Mouse (Mus musculus) brain, embryonic 14.5 days (tissue): ENCODE data around the gene Ino80e. TPM values are rescaled to one million over a fixed set of nuclear protein-coding genes. Genes with fewer than 3 reads are reported as not detected.

ENCODE experiments used
- DNase-seq: peaks from one replicate; pipeline ENCODE4 v3.0.0-alpha.2; 2011; ENCODE audit warnings: low read depth
- CTCF ChIP-seq: fragments of 200-500 bp; IDR thresholded peaks from 2 replicates; pipeline ENCODE4 v1.5.1; 2012; ENCODE audit warnings: inconsistent platforms, mild to moderate bottlenecking, moderate library complexity, borderline replicate concordance; ENCODE audit not compliant: insufficient read depth, insufficient read length; ENCODE audit errors: extremely low read depth
- POLR2A ChIP-seq: fragments of 200-500 bp; IDR thresholded peaks from 2 replicates; pipeline ENCODE4 v1.6.1; 2012; ENCODE audit warnings: mild to moderate bottlenecking, inconsistent platforms, borderline replicate concordance; ENCODE audit not compliant: poor library complexity, insufficient read depth, insufficient read length, severe bottlenecking; ENCODE audit errors: extremely low read depth
- polyA plus RNA-seq: library from polyadenylated mRNA; depleted of rRNA; stranded (reverse); fragments of >200 nt; gene quantifications from 2 replicates; pipeline ENCODE4 v1.2.3, GENCODE M21; 2012

The Ino80e gene
- polyA plus RNA-seq, 1 experiment: 86.9 TPM

- TF ChIP-seq CTCF: no peak
- TF ChIP-seq POLR2A: peak; percentile 48; the same call in 1 of the 2 replicates
- peak; percentile 85 for DNase-seq
Measured at GRCm38 (mm10) chr7:126823202-126823711, 38.9 kb downstream of the Ino80e start.

GRCm38 (mm10) chr7:126822741-126823140 lies 39.4 kb downstream of the Ino80e start:
- no peak for DNase-seq
- TF ChIP-seq POLR2A: no peak
- TF ChIP-seq CTCF: no peak

GRCm38 (mm10) chr7:126821835-126822511 lies 40.2 kb downstream of the Ino80e start:
- DNase-seq: peak; percentile 84
- TF ChIP-seq CTCF (peak; percentile 98), POLR2A (no peak)

- no peak for DNase-seq
- TF ChIP-seq CTCF: peak; percentile 14; the same call in 1 of the 2 replicates
- TF ChIP-seq POLR2A: no peak
Measured at GRCm38 (mm10) chr7:126818818-126819217, 43.4 kb downstream of the Ino80e start.

- no peak for TF ChIP-seq POLR2A
- no peak for TF ChIP-seq CTCF
- no peak for DNase-seq
Measured at GRCm38 (mm10) chr7:126817595-126817994, 44.6 kb downstream of the Ino80e start.

GRCm38 (mm10) chr7:126816494-126816893 lies 45.7 kb downstream of the Ino80e start:
- no peak for DNase-seq
- TF ChIP-seq POLR2A (no peak), CTCF (no peak)

GRCm38 (mm10) chr7:126815726-126816222 lies 46.4 kb downstream of the Ino80e start:
- no peak for TF ChIP-seq CTCF
- TF ChIP-seq POLR2A: no peak

GRCm38 (mm10) chr7:126809723-126810369 lies 52.3 kb downstream of the Ino80e start:
- DNase-seq: no peak
- TF ChIP-seq CTCF: no peak
- TF ChIP-seq POLR2A: no peak

More at GRCm38 (mm10) chr7:126815726-126816222, 46.4 kb downstream of the Ino80e start:
- no peak for DNase-seq

GRCm38 (mm10) chr7:126808703-126809455 lies 53.3 kb downstream of the Ino80e start:
- DNase-seq: peak; percentile 97
- TF ChIP-seq POLR2A (peak; percentile 42; the same call in 1 of the 2 replicates), CTCF (no peak)

- no peak for DNase-seq
Measured at GRCm38 (mm10) chr7:126807405-126807804, 54.8 kb downstream of the Ino80e start.

GRCm38 (mm10) chr7:126806956-126807355 lies 55.2 kb downstream of the Ino80e start:
- no peak for DNase-seq
- TF ChIP-seq CTCF (no peak), POLR2A (no peak)

More at GRCm38 (mm10) chr7:126807405-126807804, 54.8 kb downstream of the Ino80e start:
- TF ChIP-seq POLR2A (no peak), CTCF (no peak)

- DNase-seq: no peak
- no peak for TF ChIP-seq POLR2A
- TF ChIP-seq CTCF: no peak
Measured at GRCm38 (mm10) chr7:126803751-126804150, 58.4 kb downstream of the Ino80e start.
